Mouse (Mus musculus): ENCODE measurements around the gene Spout1. TPM values are rescaled to one million over a fixed set of nuclear protein-coding genes. Genes with fewer than 3 reads are reported as not detected.
A peak's percentile ranks its signal among the peaks of the same experiment; 100 is the strongest.

The Spout1 gene
- polyA plus RNA-seq, 1 experiment from 2014 or later, result 12.8 TPM

- 0 out of 2 replicates have a peak overlapping the region, but pooled peaks have one; percentile 41 for H3K9ac ChIP-seq (replicated peaks)
These were observed 22.2 kb upstream of the Spout1 start for GRCm38 (mm10) chr2:30200388-30200925.

GRCm38 (mm10) chr2:30199984-30200383, 21.7 kb upstream of the Spout1 start:
- DNase-seq, result no peak
- H3K9me3 ChIP-seq (ENCODE audit: low read length), result no peaks in the 10 kb centered on the region
- H3K36me3 ChIP-seq (replicated peaks; ENCODE audit: insufficient read depth, low read length), result no peaks in the 10 kb centered on the region
- peaks cover 15% of the 10 kb centered on the region for H3K4me1 ChIP-seq (ENCODE audit: insufficient read depth)
- peak; percentile 86 for ATAC-seq
- no peak overlapping the region for H3K4me2 ChIP-seq (ENCODE audit: low read depth, low read length)
- 21% methylated on average over 1 of the region's 1 CpGs for WGBS (ENCODE audit: insufficient replicate concordance)
- H3K27me3 ChIP-seq (ENCODE audit: insufficient read depth, low read length), result no peaks in the 10 kb centered on the region
- H3K9ac ChIP-seq (replicated peaks), result 0 out of 2 replicates have a peak overlapping the region, but pooled peaks have one; percentile 26
- TF ChIP-seq CTCF (IDR thresholded peaks at IDR 0.05; ENCODE audit: low read depth), result no peak
- TF ChIP-seq EP300 (IDR thresholded peaks at IDR 0.05; ENCODE audit: low read depth), result peak; percentile 89
- H3K4me3 ChIP-seq (ENCODE audit: low read depth, low read length), result no peak overlapping the region
- H3K27ac ChIP-seq (ENCODE audit: low read depth), result peak overlapping the region; percentile 94

More at GRCm38 (mm10) chr2:30200388-30200925, 22.2 kb upstream of the Spout1 start:
- WGBS (ENCODE audit: insufficient replicate concordance), result 50% methylated on average over 5 of the region's 5 CpGs
- Histone ChIP-seq H3K4me2 (ENCODE audit: low read depth, low read length) (peak overlapping the region; percentile 31; the same call in 1 of the 2 replicates), H3K36me3 (replicated peaks; ENCODE audit: insufficient read depth, low read length) (no peaks in the 10 kb centered on the region), H3K27ac (ENCODE audit: low read depth) (peak overlapping the region; percentile 90), H3K27me3 (ENCODE audit: insufficient read depth, low read length) (no peaks in the 10 kb centered on the region), H3K4me1 (ENCODE audit: insufficient read depth) (peaks cover 15% of the 10 kb centered on the region), H3K9me3 (ENCODE audit: low read length) (no peaks in the 10 kb centered on the region), H3K4me3 (ENCODE audit: low read depth, low read length) (no peak overlapping the region)
- peak; percentile 61 for ATAC-seq
- no peak for DNase-seq
- no peak for TF ChIP-seq CTCF (IDR thresholded peaks at IDR 0.05; ENCODE audit: low read depth)
- TF ChIP-seq EP300 (IDR thresholded peaks at IDR 0.05; ENCODE audit: low read depth), result no peak

GRCm38 (mm10) chr2:30198021-30198420, 19.8 kb upstream of the Spout1 start:
- no peaks in the 10 kb centered on the region for H3K36me3 ChIP-seq (replicated peaks; ENCODE audit: insufficient read depth, low read length)
- no peak overlapping the region for H3K4me2 ChIP-seq (ENCODE audit: low read depth, low read length)
- 72% methylated on average over 4 of the region's 4 CpGs for WGBS (ENCODE audit: insufficient replicate concordance)
- H3K27ac ChIP-seq (ENCODE audit: low read depth), result peak overlapping the region; percentile 94
- ATAC-seq, result no peak
- H3K9ac ChIP-seq (replicated peaks), result peak overlapping the region; percentile 34; the same call in 1 of the 2 replicates
- H3K27me3 ChIP-seq (ENCODE audit: insufficient read depth, low read length), result no peaks in the 10 kb centered on the region
- no peak for DNase-seq
- peaks cover 9% of the 10 kb centered on the region for H3K4me1 ChIP-seq (ENCODE audit: insufficient read depth)
- H3K4me3 ChIP-seq (ENCODE audit: low read depth, low read length), result no peak overlapping the region
- H3K9me3 ChIP-seq (ENCODE audit: low read length), result no peaks in the 10 kb centered on the region
- TF ChIP-seq EP300 (IDR thresholded peaks at IDR 0.05; ENCODE audit: low read depth) (no peak), CTCF (IDR thresholded peaks at IDR 0.05; ENCODE audit: low read depth) (no peak)

GRCm38 (mm10) chr2:30194656-30195055, 16.4 kb upstream of the Spout1 start:
- H3K4me3 ChIP-seq (ENCODE audit: low read depth, low read length), result no peak overlapping the region
- DNase-seq (no peak), ATAC-seq (no peak)
- H3K9me3 ChIP-seq (ENCODE audit: low read length), result no peaks in the 10 kb centered on the region
- H3K27me3 ChIP-seq (ENCODE audit: insufficient read depth, low read length), result no peaks in the 10 kb centered on the region
- no peak overlapping the region for H3K9ac ChIP-seq (replicated peaks)
- TF ChIP-seq CTCF (IDR thresholded peaks at IDR 0.05; ENCODE audit: low read depth) (no peak), EP300 (IDR thresholded peaks at IDR 0.05; ENCODE audit: low read depth) (no peak)
- no peak overlapping the region for H3K4me2 ChIP-seq (ENCODE audit: low read depth, low read length)
- no peak overlapping the region for H3K27ac ChIP-seq (ENCODE audit: low read depth)
- peaks cover 7% of the 10 kb centered on the region for H3K4me1 ChIP-seq (ENCODE audit: insufficient read depth)
- WGBS (ENCODE audit: insufficient replicate concordance), result 82% methylated on average over 3 of the region's 3 CpGs
- H3K36me3 ChIP-seq (replicated peaks; ENCODE audit: insufficient read depth, low read length), result peaks cover 2% of the 10 kb centered on the region

- WGBS (ENCODE audit: insufficient replicate concordance), result 74% methylated on average over 12 of the region's 12 CpGs
These were observed 13.7 kb upstream of the Spout1 start for GRCm38 (mm10) chr2:30191790-30192580.

GRCm38 (mm10) chr2:30185681-30186080, 7.4 kb upstream of the Spout1 start:
- Histone ChIP-seq H3K27me3 (ENCODE audit: insufficient read depth, low read length) (no peaks in the 10 kb centered on the region), H3K4me1 (ENCODE audit: insufficient read depth) (peaks cover 5% of the 10 kb centered on the region), H3K4me2 (ENCODE audit: low read depth, low read length) (no peak overlapping the region), H3K4me3 (ENCODE audit: low read depth, low read length) (no peak overlapping the region), H3K27ac (ENCODE audit: low read depth) (no peak overlapping the region), H3K36me3 (replicated peaks; ENCODE audit: insufficient read depth, low read length) (peaks cover 21% of the 10 kb centered on the region), H3K9me3 (ENCODE audit: low read length) (no peaks in the 10 kb centered on the region), H3K9ac (replicated peaks) (no peak overlapping the region)
- TF ChIP-seq CTCF (IDR thresholded peaks at IDR 0.05; ENCODE audit: low read depth) (no peak), EP300 (IDR thresholded peaks at IDR 0.05; ENCODE audit: low read depth) (no peak)
- no peak for DNase-seq
- ATAC-seq, result peak; percentile 28
- WGBS (ENCODE audit: insufficient replicate concordance), result 66% methylated on average over 3 of the region's 3 CpGs

More at GRCm38 (mm10) chr2:30191790-30192580, 13.7 kb upstream of the Spout1 start:
- Histone ChIP-seq H3K27me3 (ENCODE audit: insufficient read depth, low read length) (no peaks in the 10 kb centered on the region), H3K9me3 (ENCODE audit: low read length) (no peaks in the 10 kb centered on the region), H3K27ac (ENCODE audit: low read depth) (no peak overlapping the region), H3K9ac (replicated peaks) (no peak overlapping the region), H3K4me2 (ENCODE audit: low read depth, low read length) (no peak overlapping the region), H3K36me3 (replicated peaks; ENCODE audit: insufficient read depth, low read length) (peaks cover 5% of the 10 kb centered on the region), H3K4me3 (ENCODE audit: low read depth, low read length) (no peak overlapping the region), H3K4me1 (ENCODE audit: insufficient read depth) (peaks cover under 1% of the 10 kb centered on the region; the same call in 1 of the 2 replicates)
- TF ChIP-seq EP300 (IDR thresholded peaks at IDR 0.05; ENCODE audit: low read depth), result no peak
- TF ChIP-seq CTCF (IDR thresholded peaks at IDR 0.05; ENCODE audit: low read depth), result no peak
- ATAC-seq, result no peak
- no peak for DNase-seq

All from liver, postnatal 0 days (tissue).